Mouse (Mus musculus): ENCODE measurements around the gene Hlf. TPM values are rescaled to one million over a fixed set of nuclear protein-coding genes. Genes with fewer than 3 reads are reported as not detected.

Gene Hlf
- total and polyA plus RNA-seq, 3 experiments, result 0.33 TPM; not detected in 2

- H3K9me3 ChIP-seq (replicated peaks), result peaks cover 11% of the 10 kb centered on the region
- no peaks in the 10 kb centered on the region for H3K36me3 ChIP-seq (replicated peaks)
- ATAC-seq (ENCODE audit: extremely low read depth, insufficient number of reproducible peaks, low FRiP score, poor library complexity, severe bottlenecking), result no peak
- H3K4me3 ChIP-seq (ENCODE audit: low read depth, low read length), result no peak overlapping the region
- no peak for TF ChIP-seq TAL1 (conservative IDR thresholded peaks at IDR 0.05; ENCODE audit: low read depth, low read length)
- no peak for TF ChIP-seq GATA2 (IDR thresholded peaks at IDR 0.05; ENCODE audit: borderline replicate concordance, low read depth, low read length)
- TF ChIP-seq POLR2AphosphoS5 (IDR thresholded peaks at IDR 0.05; ENCODE audit: insufficient replicate concordance, low read depth, low read length), result no peak
- no peak for TF ChIP-seq CTCF (IDR thresholded peaks at IDR 0.05; ENCODE audit: low read depth, low read length)
- no peak for TF ChIP-seq GATA1 (IDR thresholded peaks at IDR 0.05; ENCODE audit: borderline replicate concordance, low read length)
- H3K4me1 ChIP-seq (ENCODE audit: insufficient read depth, low read depth, low read length), result no peaks in the 10 kb centered on the region
- H3K27me3 ChIP-seq (ENCODE audit: insufficient read depth, low read length), result no peaks in the 10 kb centered on the region
- no peak for DNase-seq (ENCODE audit: low spot score)
These were observed 40.6 kb downstream of the Hlf start for GRCm38 (mm10) chr11:90350153-90350512.

- Histone ChIP-seq H3K9me3 (replicated peaks) (peaks cover 10% of the 10 kb centered on the region), H3K36me3 (replicated peaks) (no peaks in the 10 kb centered on the region), H3K4me1 (ENCODE audit: insufficient read depth, low read depth, low read length) (no peaks in the 10 kb centered on the region), H3K27me3 (ENCODE audit: insufficient read depth, low read length) (no peaks in the 10 kb centered on the region), H3K4me3 (ENCODE audit: low read depth, low read length) (no peak overlapping the region)
- DNase-seq (ENCODE audit: low spot score) (no peak), ATAC-seq (ENCODE audit: extremely low read depth, insufficient number of reproducible peaks, low FRiP score, poor library complexity, severe bottlenecking) (no peak)
- TF ChIP-seq TAL1 (conservative IDR thresholded peaks at IDR 0.05; ENCODE audit: low read depth, low read length), result no peak
- TF ChIP-seq POLR2AphosphoS5 (IDR thresholded peaks at IDR 0.05; ENCODE audit: insufficient replicate concordance, low read depth, low read length), result no peak
- TF ChIP-seq GATA1 (IDR thresholded peaks at IDR 0.05; ENCODE audit: borderline replicate concordance, low read length), result no peak
- TF ChIP-seq GATA2 (IDR thresholded peaks at IDR 0.05; ENCODE audit: borderline replicate concordance, low read depth, low read length), result no peak
These were observed 41.1 kb downstream of the Hlf start for GRCm38 (mm10) chr11:90349486-90350152.

GRCm38 (mm10) chr11:90347667-90348459 is 42.8 kb downstream of the Hlf start:
- Histone ChIP-seq H3K9me3 (replicated peaks) (peaks cover 4% of the 10 kb centered on the region), H3K27me3 (ENCODE audit: insufficient read depth, low read length) (no peaks in the 10 kb centered on the region), H3K36me3 (replicated peaks) (no peaks in the 10 kb centered on the region), H3K4me3 (ENCODE audit: low read depth, low read length) (no peak overlapping the region), H3K4me1 (ENCODE audit: insufficient read depth, low read depth, low read length) (no peaks in the 10 kb centered on the region)
- ATAC-seq (ENCODE audit: extremely low read depth, insufficient number of reproducible peaks, low FRiP score, poor library complexity, severe bottlenecking), result no peak
- DNase-seq (ENCODE audit: low spot score), result no peak
- TF ChIP-seq POLR2AphosphoS5 (IDR thresholded peaks at IDR 0.05; ENCODE audit: insufficient replicate concordance, low read depth, low read length) (no peak), GATA2 (IDR thresholded peaks at IDR 0.05; ENCODE audit: borderline replicate concordance, low read depth, low read length) (no peak), CTCF (IDR thresholded peaks at IDR 0.05; ENCODE audit: low read depth, low read length) (no peak), TAL1 (conservative IDR thresholded peaks at IDR 0.05; ENCODE audit: low read depth, low read length) (no peak), GATA1 (IDR thresholded peaks at IDR 0.05; ENCODE audit: borderline replicate concordance, low read length) (no peak)

- Histone ChIP-seq H3K4me1 (ENCODE audit: insufficient read depth, low read depth, low read length) (no peaks in the 10 kb centered on the region), H3K4me3 (ENCODE audit: low read depth, low read length) (no peak overlapping the region), H3K27me3 (ENCODE audit: insufficient read depth, low read length) (no peaks in the 10 kb centered on the region), H3K36me3 (replicated peaks) (no peaks in the 10 kb centered on the region), H3K9me3 (replicated peaks) (peaks cover 4% of the 10 kb centered on the region)
- ATAC-seq (ENCODE audit: extremely low read depth, insufficient number of reproducible peaks, low FRiP score, poor library complexity, severe bottlenecking), result no peak
- no peak for DNase-seq (ENCODE audit: low spot score)
- no peak for TF ChIP-seq GATA1 (IDR thresholded peaks at IDR 0.05; ENCODE audit: borderline replicate concordance, low read length)
- TF ChIP-seq TAL1 (conservative IDR thresholded peaks at IDR 0.05; ENCODE audit: low read depth, low read length), result no peak
- TF ChIP-seq GATA2 (IDR thresholded peaks at IDR 0.05; ENCODE audit: borderline replicate concordance, low read depth, low read length), result no peak
- no peak for TF ChIP-seq CTCF (IDR thresholded peaks at IDR 0.05; ENCODE audit: low read depth, low read length)
- no peak for TF ChIP-seq POLR2AphosphoS5 (IDR thresholded peaks at IDR 0.05; ENCODE audit: insufficient replicate concordance, low read depth, low read length)
These were observed 44.9 kb downstream of the Hlf start for GRCm38 (mm10) chr11:90345746-90346145.

GRCm38 (mm10) chr11:90342858-90343257 is 47.8 kb downstream of the Hlf start:
- DNase-seq (ENCODE audit: low spot score) (no peak), ATAC-seq (ENCODE audit: extremely low read depth, insufficient number of reproducible peaks, low FRiP score, poor library complexity, severe bottlenecking) (no peak)
- TF ChIP-seq GATA2 (IDR thresholded peaks at IDR 0.05; ENCODE audit: borderline replicate concordance, low read depth, low read length) (no peak), TAL1 (conservative IDR thresholded peaks at IDR 0.05; ENCODE audit: low read depth, low read length) (no peak), GATA1 (IDR thresholded peaks at IDR 0.05; ENCODE audit: borderline replicate concordance, low read length) (no peak), CTCF (IDR thresholded peaks at IDR 0.05; ENCODE audit: low read depth, low read length) (no peak), POLR2AphosphoS5 (IDR thresholded peaks at IDR 0.05; ENCODE audit: insufficient replicate concordance, low read depth, low read length) (no peak)
- no peaks in the 10 kb centered on the region for H3K36me3 ChIP-seq (replicated peaks)
- H3K4me1 ChIP-seq (ENCODE audit: insufficient read depth, low read depth, low read length), result no peaks in the 10 kb centered on the region
- H3K4me3 ChIP-seq (ENCODE audit: low read depth, low read length), result no peak overlapping the region
- H3K9me3 ChIP-seq (replicated peaks), result peaks cover 4% of the 10 kb centered on the region
- no peaks in the 10 kb centered on the region for H3K27me3 ChIP-seq (ENCODE audit: insufficient read depth, low read length)

GRCm38 (mm10) chr11:90342267-90342666 is 48.4 kb downstream of the Hlf start:
- no peak for DNase-seq (ENCODE audit: low spot score)
- no peak for TF ChIP-seq TAL1 (conservative IDR thresholded peaks at IDR 0.05; ENCODE audit: low read depth, low read length)
- no peak for TF ChIP-seq CTCF (IDR thresholded peaks at IDR 0.05; ENCODE audit: low read depth, low read length)
- no peak for TF ChIP-seq GATA1 (IDR thresholded peaks at IDR 0.05; ENCODE audit: borderline replicate concordance, low read length)
- no peak for TF ChIP-seq POLR2AphosphoS5 (IDR thresholded peaks at IDR 0.05; ENCODE audit: insufficient replicate concordance, low read depth, low read length)
- TF ChIP-seq GATA2 (IDR thresholded peaks at IDR 0.05; ENCODE audit: borderline replicate concordance, low read depth, low read length), result no peak
- Histone ChIP-seq H3K27me3 (ENCODE audit: insufficient read depth, low read length) (no peaks in the 10 kb centered on the region), H3K4me3 (ENCODE audit: low read depth, low read length) (no peak overlapping the region), H3K4me1 (ENCODE audit: insufficient read depth, low read depth, low read length) (no peaks in the 10 kb centered on the region), H3K9me3 (replicated peaks) (peaks cover 4% of the 10 kb centered on the region), H3K36me3 (replicated peaks) (no peaks in the 10 kb centered on the region)
- ATAC-seq (ENCODE audit: extremely low read depth, insufficient number of reproducible peaks, low FRiP score, poor library complexity, severe bottlenecking), result no peak
